Mouse (Mus musculus) liver, embryonic 14.5 days (tissue): ENCODE data around the gene Rhot1. TPM values are rescaled to one million over a fixed set of nuclear protein-coding genes. Genes with fewer than 3 reads are reported as not detected.

Source experiments
- ATAC-seq: fragments of 200-750 bp; cut with Nextera tagmentation; 2 replicates; pipeline ENCODE4 v1.8.0; 2017; ENCODE audit warnings: moderate number of reproducible peaks, mild to moderate bottlenecking, moderate library complexity; ENCODE audit not compliant: insufficient read depth
- DNase-seq, 3 experiments: peaks; one replicate each; pipeline ENCODE4 v3.0.0-alpha.2; 2012 to 2013; ENCODE audit warnings: low read depth in 3 of 3, low spot score in 3 of 3
- H3K27ac ChIP-seq: fragments of 300-500 bp; sonication (generic); 2 replicates; pipeline ENCODE4 v1.5.1; 2014; ENCODE audit warnings: moderate library complexity, mild to moderate bottlenecking, control low read depth, inconsistent platforms
- H3K27me3 ChIP-seq: fragments of 300-500 bp; sonication (generic); 2 replicates; pipeline ENCODE4 v1.6.1; 2014; ENCODE audit warnings: mild to moderate bottlenecking, low read length, moderate library complexity; ENCODE audit not compliant: control insufficient read depth, insufficient read depth
- H3K36me3 ChIP-seq: fragments of 300-500 bp; sonication (generic); replicated peaks from 2 replicates; pipeline ENCODE4 v1.6.1; 2014; ENCODE audit warnings: low read depth; ENCODE audit not compliant: control insufficient read depth, insufficient read depth
- H3K4me1 ChIP-seq, 2 experiments: fragments of 200-500 bp in 1 of 2; fragments of 300-500 bp in 1 of 2; sonication (generic) in 1 of 2; replicated peaks; 2 replicates each; pipeline ENCODE4 v1.6.1; 2012 to 2014; ENCODE audit warnings: antibody characterized with exemption in 1 of 2, inconsistent platforms in 1 of 2, low read length in 1 of 2; ENCODE audit not compliant: control insufficient read depth in 2 of 2, insufficient read depth in 2 of 2
- H3K4me2 ChIP-seq: fragments of 300-500 bp; sonication (generic); 2 replicates; pipeline ENCODE4 v1.6.1; 2014; ENCODE audit warnings: low read depth, mild to moderate bottlenecking, control low read depth, moderate library complexity
- H3K4me3 ChIP-seq, 2 experiments: fragments of 200-500 bp in 1 of 2; fragments of 300-500 bp in 1 of 2; sonication (generic) in 1 of 2; 2 replicates each; pipeline ENCODE4 v1.5.1; 2012 to 2014; ENCODE audit warnings: low read depth in 2 of 2, low read length in 2 of 2, mild to moderate bottlenecking in 2 of 2, control low read depth in 1 of 2, inconsistent platforms in 1 of 2, moderate library complexity in 1 of 2; ENCODE audit not compliant: insufficient read depth in 1 of 2
- H3K9ac ChIP-seq: fragments of 300-500 bp; sonication (generic); replicated peaks from 2 replicates; pipeline ENCODE4 v1.6.1; 2014; ENCODE audit warnings: mild to moderate bottlenecking, control low read depth, moderate library complexity
- H3K9me3 ChIP-seq: fragments of 300-500 bp; sonication (generic); 2 replicates; pipeline ENCODE4 v1.6.1; 2016; ENCODE audit warnings: low read length, mixed read lengths; ENCODE audit not compliant: control insufficient read depth
- CTCF ChIP-seq: IDR thresholded peaks from 2 replicates; pipeline ENCODE4 v1.5.1; 2016; ENCODE audit warnings: antibody characterized with exemption, low read depth, control low read depth
- EP300 ChIP-seq: IDR thresholded peaks from 2 replicates; pipeline ENCODE4 v1.6.1; 2016; ENCODE audit warnings: antibody characterized with exemption, low read depth
- WGBS: fragments of 180-500 bp; shearing (Covaris S2); extraction: QIAGEN DNeasy Blood & Tissue Kit; methylation state at CpG from one replicate; pipeline ENCODE4 v1.1.7; 2014; ENCODE audit not compliant: insufficient replicate concordance; 5-methylcytosine and 5-hydroxymethylcytosine counted together
- polyA plus RNA-seq, 2 experiments: library from polyadenylated mRNA; depleted of rRNA in 1 of 2; stranded (reverse) in 1 of 2; unstranded in 1 of 2; fragments of >200 nt; fragmentation: Nextera tagmentation in 1 of 2; extraction: Ambion mirVana in 1 of 2; gene quantifications; 2 replicates each; pipeline versions ENCODE4 v1.2.1 to v1.2.3; 2012 to 2014

The Rhot1 gene
- polyA plus RNA-seq, 2 experiments: 11.6 to 21.6 TPM

GRCm38 (mm10) chr11:80300551-80301315, 91.9 kb downstream of the Rhot1 start, which contains the start of gene Rhbdl3:
Gene Rhbdl3 (plus strand): TSS chr11:80300912.
- Histone ChIP-seq H3K4me2 (peak within 1 kb of the TSS; percentile 62), H3K9ac (no peak within 1 kb of the TSS), H3K27me3 (peaks cover 54% of the 10 kb centered on the region), H3K4me1 (no peaks in the 10 kb centered on the region; a peak in 1 of 4 replicates), H3K27ac (no peak within 1 kb of the TSS), H3K36me3 (no peaks in the 10 kb centered on the region), H3K4me3 (peak within 1 kb of the TSS; percentile 11 to 48; a peak in 3 of 4 replicates), H3K9me3 (no peaks in the 10 kb centered on the region)
- ATAC-seq: no peak
- TF ChIP-seq CTCF (no peak), EP300 (no peak)
- under 1% methylated on average over 58 of the region's 81 CpGs for WGBS
- no peak for DNase-seq

GRCm38 (mm10) chr11:80301316-80302045, 92.7 kb downstream of the Rhot1 start:
- Histone ChIP-seq H3K4me1 (no peaks in the 10 kb centered on the region; a peak in 1 of 4 replicates), H3K36me3 (no peaks in the 10 kb centered on the region), H3K4me3 (peak overlapping the region; percentile 11 to 48; a peak in 2 of 4 replicates), H3K9ac (no peak overlapping the region), H3K9me3 (no peaks in the 10 kb centered on the region), H3K27me3 (peaks cover 48% of the 10 kb centered on the region), H3K4me2 (peak overlapping the region; percentile 62), H3K27ac (no peak overlapping the region)
- TF ChIP-seq CTCF (peak; percentile 15; the same call in 1 of the 2 replicates), EP300 (no peak)
- no peak for ATAC-seq
- no peak for DNase-seq
- WGBS: under 1% methylated on average over 53 of the region's 53 CpGs

GRCm38 (mm10) chr11:80302046-80302390, 93.2 kb downstream of the Rhot1 start:
- Histone ChIP-seq H3K4me1 (no peaks in the 10 kb centered on the region; a peak in 1 of 4 replicates), H3K9me3 (no peaks in the 10 kb centered on the region), H3K9ac (no peak overlapping the region), H3K36me3 (no peaks in the 10 kb centered on the region), H3K4me3 (no peak overlapping the region), H3K27ac (no peak overlapping the region), H3K4me2 (peak overlapping the region; percentile 62), H3K27me3 (peaks cover 48% of the 10 kb centered on the region)
- under 1% methylated on average over 9 of the region's 9 CpGs for WGBS
- DNase-seq: no peak
- ATAC-seq: no peak
- TF ChIP-seq CTCF (no peak), EP300 (no peak)

- ATAC-seq: no peak
- WGBS: 4% methylated on average over 11 of the region's 11 CpGs
- H3K36me3 ChIP-seq: no peaks in the 10 kb centered on the region
- no peaks in the 10 kb centered on the region for H3K9me3 ChIP-seq
- DNase-seq: peak in 1 of 3 experiments; percentile 12
- TF ChIP-seq EP300: no peak
- TF ChIP-seq CTCF: no peak
- no peak overlapping the region for H3K9ac ChIP-seq
- no peak overlapping the region; the same call in 1 of the 2 replicates for H3K4me2 ChIP-seq
- no peak overlapping the region for H3K27ac ChIP-seq
- peaks cover 48% of the 10 kb centered on the region for H3K27me3 ChIP-seq
- H3K4me1 ChIP-seq: no peaks in the 10 kb centered on the region; a peak in 1 of 4 replicates
- no peak overlapping the region for H3K4me3 ChIP-seq
Observed at GRCm38 (mm10) chr11:80302536-80302935, 93.7 kb downstream of the Rhot1 start.

GRCm38 (mm10) chr11:80303746-80304145, 94.9 kb downstream of the Rhot1 start:
- Histone ChIP-seq H3K9ac (no peak overlapping the region), H3K27ac (no peak overlapping the region), H3K9me3 (no peaks in the 10 kb centered on the region), H3K4me1 (no peaks in the 10 kb centered on the region; a peak in 1 of 4 replicates), H3K4me2 (no peak overlapping the region), H3K27me3 (peaks cover 45% of the 10 kb centered on the region), H3K36me3 (no peaks in the 10 kb centered on the region), H3K4me3 (no peak overlapping the region)
- DNase-seq (no peak), ATAC-seq (no peak)
- WGBS: 68% methylated on average over 3 of the region's 3 CpGs
- TF ChIP-seq EP300: no peak
- TF ChIP-seq CTCF: peak; percentile 39
